Mouse (Mus musculus) CD4-positive, CD25-positive, alpha-beta regulatory T cell, adult 4 months (primary cell): Measurements from ENCODE around the gene Klra5. TPM values are rescaled to one million over a fixed set of nuclear protein-coding genes. Genes with fewer than 3 reads are reported as not detected.
"Not testable (repeated sequence)": the region's sequence is repeated elsewhere in the genome, so short reads cannot be mapped to it uniquely, and the experiment has no call there.

Experiments used
- ATAC-seq: one replicate; pipeline ENCODE4 v1.8.0; 2017
- polyA plus RNA-seq, 2 experiments: library from polyadenylated mRNA; unstranded; fragments of 100-300 nt; shearing (Covaris generic); gene quantifications; one replicate each; pipeline ENCODE4 v1.2.1; 2017

The Klra5 gene
- polyA plus RNA-seq, result not detected

GRCm38 (mm10) chr6:129917476-129917946 is at the start of gene Klra5:
Klra5 (minus strand) TSS chr6:129917650.
- ATAC-seq, result not testable (repeated sequence)

GRCm38 (mm10) chr6:129916996-129917395 is 454 bp downstream of the Klra5 start:
- no peak for ATAC-seq

- ATAC-seq, result no peak
Measured at GRCm38 (mm10) chr6:129882525-129882924, 34.9 kb downstream of the Klra5 start.

GRCm38 (mm10) chr6:129876549-129876948 is 40.9 kb downstream of the Klra5 start, which contains the start of gene Klra17:
Klra17 (minus strand) TSS chr6:129876672.
- ATAC-seq, result no peak

GRCm38 (mm10) chr6:129862349-129862748 is 55.1 kb downstream of the Klra5 start, which contains the start of gene Gm17631:
Gm17631 (plus strand) TSS chr6:129862649.
- ATAC-seq, result not testable (repeated sequence)

Other genes with a start within 250 kb of the Klra5 start
- gene Klrc1, start 238.7 kb downstream of the Klra5 start, polyA plus RNA-seq, result under 1 TPM in 1 of 2 experiments, not detected in 1; 0.17 TPM
- gene Klri1, start 200.5 kb downstream of the Klra5 start, polyA plus RNA-seq, result not detected
- not detected for gene Klri2, start 177.2 kb downstream of the Klra5 start, polyA plus RNA-seq
- gene Gm156, start 133.4 kb downstream of the Klra5 start, polyA plus RNA-seq, result not detected
- gene Gm17631, start 55.0 kb downstream of the Klra5 start, polyA plus RNA-seq, result not detected
- not detected for gene Klra17, start 41.0 kb downstream of the Klra5 start, polyA plus RNA-seq
- not detected for gene Klra6, start 109.3 kb upstream of the Klra5 start, polyA plus RNA-seq
- not detected for gene Klra4, start 149.6 kb upstream of the Klra5 start, polyA plus RNA-seq
- gene Klra8, start 212.2 kb upstream of the Klra5 start, polyA plus RNA-seq, result not detected